Mouse (Mus musculus) right cerebral cortex, adult 18-20 months (tissue): ENCODE measurements around the gene Ppp1r9a.

Experiments used
- DNase-seq: peaks from one replicate; pipeline ENCODE4 v3.0.0; 2022; ENCODE audit warnings: mixed read lengths

The Ppp1r9a gene

GRCm38 (mm10) chr6:5010553-5011416 lies 108.1 kb downstream of the Ppp1r9a start:
- no peak for DNase-seq

DNA sequence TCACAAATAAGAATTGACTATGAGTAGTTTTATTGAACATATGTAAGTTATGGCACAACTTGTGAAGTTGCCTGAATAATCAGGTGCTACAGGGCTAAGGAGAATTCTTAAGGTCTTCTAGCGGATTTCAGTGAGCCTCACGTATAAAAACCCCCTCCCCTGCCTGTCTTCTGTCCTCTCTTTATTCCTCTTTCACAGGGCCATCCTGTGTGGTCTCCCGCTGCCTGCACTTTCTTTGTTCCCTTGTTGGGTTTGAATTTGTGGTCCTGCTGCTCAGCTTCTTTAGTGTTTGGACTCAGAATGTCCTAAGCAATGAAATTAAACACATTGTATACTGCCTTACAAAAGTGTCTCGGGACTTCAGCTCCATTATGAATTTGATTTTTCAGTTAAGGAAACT lies 110.1 kb downstream of the Ppp1r9a start:
- no peak for DNase-seq

- DNase-seq: peak; percentile 17
Observed at GRCm38 (mm10) chr6:5014567-5014966, 111.8 kb downstream of the Ppp1r9a start.

GRCm38 (mm10) chr6:5015173-5015572 lies 112.5 kb downstream of the Ppp1r9a start:
- DNase-seq: no peak

- DNase-seq: no peak
Observed at GRCm38 (mm10) chr6:5017945-5018511, 115.3 kb downstream of the Ppp1r9a start.

DNA sequence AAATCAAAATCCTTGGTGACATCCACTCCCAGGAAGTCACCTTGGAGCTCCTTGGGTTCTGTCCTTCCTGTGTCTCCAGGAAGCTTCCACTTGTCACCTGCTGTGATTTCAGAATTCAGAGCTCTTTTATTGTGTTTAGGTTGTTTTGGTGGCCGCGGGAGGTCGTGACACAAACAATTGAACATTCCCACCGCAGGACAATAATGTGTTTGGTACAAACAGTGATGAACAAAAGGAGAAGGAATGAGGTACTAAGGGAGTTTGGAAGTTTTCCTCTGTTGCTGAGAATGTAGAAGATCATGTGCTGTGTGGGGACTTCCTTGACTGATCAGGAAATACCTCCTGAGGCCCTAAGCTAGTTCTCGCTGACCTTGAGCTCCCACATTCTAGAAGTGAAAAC lies 116.5 kb downstream of the Ppp1r9a start:
- DNase-seq: no peak

DNA sequence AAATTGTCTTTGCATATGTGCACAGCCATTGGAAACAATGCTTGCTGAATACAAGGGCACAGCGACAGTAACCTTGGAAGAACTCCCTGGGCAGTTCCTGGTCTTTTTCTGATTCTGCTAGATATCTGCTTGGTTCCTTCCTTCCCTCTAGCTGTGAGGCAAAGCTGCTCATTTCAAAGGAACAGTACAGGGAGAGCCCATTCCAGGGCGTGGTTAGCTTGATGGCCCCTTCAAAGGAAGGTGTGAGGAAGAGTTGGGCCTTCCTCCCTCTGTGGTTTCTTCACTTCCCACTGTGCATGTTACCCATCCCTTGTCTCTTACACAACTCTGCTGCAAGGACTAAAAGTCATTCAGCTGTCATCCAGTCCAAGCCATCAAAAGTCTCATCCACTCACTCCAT lies 117.3 kb downstream of the Ppp1r9a start:
- no peak for DNase-seq

DNA sequence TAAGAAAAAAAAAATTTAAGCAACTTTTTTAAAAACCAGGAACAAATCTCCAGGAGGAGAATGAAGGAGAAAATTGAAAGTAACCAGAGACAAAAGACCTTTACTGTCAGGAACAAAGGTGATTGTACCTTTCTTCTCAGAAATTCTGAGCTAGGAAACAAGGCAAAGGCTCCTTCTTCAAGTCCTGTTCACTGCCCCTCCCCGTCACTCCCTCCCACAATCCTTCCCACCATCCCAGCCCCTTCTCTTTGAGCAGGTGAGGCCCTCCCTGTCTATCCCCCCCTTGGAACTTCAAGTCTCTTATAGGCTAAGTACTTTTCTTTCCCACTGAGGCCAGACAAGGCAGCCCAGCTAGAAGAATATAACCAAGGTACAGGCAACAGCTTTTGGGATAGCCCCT lies 117.8 kb downstream of the Ppp1r9a start:
- DNase-seq: no peak

GRCm38 (mm10) chr6:5022677-5023076 lies 120.0 kb downstream of the Ppp1r9a start:
- no peak for DNase-seq

DNA sequence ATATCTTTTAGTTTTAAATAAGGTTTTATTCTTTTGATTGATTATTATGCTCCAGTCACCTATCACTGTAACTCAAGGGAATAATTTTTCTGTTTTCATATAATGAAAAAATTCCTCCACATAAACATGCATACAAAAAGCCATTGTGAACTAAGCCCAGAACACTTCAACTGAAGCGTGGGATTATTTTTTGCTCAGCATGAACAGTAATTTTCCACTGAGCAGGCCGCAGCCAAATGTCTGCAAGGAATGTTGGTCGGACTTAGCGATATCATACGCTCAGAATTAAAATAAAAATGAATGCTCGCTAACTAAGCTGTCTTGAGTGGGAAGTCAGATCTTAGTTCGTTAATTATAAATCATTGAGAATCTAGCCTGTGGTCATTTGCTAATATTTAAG lies 122.2 kb downstream of the Ppp1r9a start:
- no peak for DNase-seq

- DNase-seq: no peak
Observed at GRCm38 (mm10) chr6:5026772-5027171, 124.1 kb downstream of the Ppp1r9a start.

DNA sequence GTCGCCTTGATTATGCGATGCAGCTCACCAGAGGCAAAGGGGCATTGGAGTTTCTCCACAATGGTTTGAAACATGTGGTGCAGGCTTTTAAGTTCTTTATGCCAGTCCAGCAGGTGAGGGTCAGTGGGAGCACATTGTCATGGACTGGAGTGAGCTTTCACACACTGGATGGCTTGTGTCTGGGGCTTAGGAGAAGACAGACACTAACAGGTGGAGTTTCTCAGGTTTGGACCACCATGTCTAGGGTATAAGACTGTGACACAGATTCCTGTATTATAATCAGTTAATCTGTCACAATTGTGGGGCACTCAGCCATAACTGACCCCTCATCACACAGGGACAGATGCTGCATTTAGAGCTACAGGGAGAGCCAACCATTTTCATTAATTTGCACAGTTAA lies 124.5 kb downstream of the Ppp1r9a start:
- DNase-seq: no peak

GRCm38 (mm10) chr6:5027801-5028200 lies 125.1 kb downstream of the Ppp1r9a start:
- DNase-seq: no peak

- no peak for DNase-seq
Observed at GRCm38 (mm10) chr6:5029205-5029927, 126.6 kb downstream of the Ppp1r9a start.

- no peak for DNase-seq
Observed at GRCm38 (mm10) chr6:5029956-5030355, 127.2 kb downstream of the Ppp1r9a start.

DNA sequence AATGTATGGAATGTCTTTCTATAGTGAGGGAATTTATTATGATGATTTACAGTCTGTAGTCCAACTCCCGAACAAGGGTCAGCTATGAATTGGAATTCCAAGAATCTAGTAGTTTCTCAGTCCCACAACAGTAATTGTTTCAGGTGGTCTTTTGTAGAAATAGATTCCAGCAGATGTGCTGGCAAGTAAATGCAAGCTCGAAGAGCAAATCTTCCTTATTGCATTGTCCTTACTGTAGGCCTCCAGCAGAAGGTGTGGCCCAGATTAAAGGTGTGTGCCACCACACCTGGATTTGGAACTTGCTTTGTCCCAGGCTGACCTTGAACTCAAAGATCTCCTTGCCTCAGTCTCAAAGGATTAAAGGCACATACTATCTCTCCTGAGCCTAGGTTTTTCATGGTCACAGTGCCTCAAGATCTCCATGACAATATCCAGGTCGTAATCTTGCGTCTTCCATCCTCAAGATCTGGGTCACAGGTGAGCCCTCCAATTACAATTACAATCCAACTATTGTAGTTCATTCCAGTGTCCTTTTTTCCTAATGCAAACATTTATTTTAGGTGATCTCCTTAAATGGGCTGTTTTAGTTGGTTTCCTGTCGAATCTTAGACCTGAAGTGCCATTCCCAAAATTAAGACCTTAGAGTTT lies 130.4 kb downstream of the Ppp1r9a start:
- DNase-seq: no peak

DNA sequence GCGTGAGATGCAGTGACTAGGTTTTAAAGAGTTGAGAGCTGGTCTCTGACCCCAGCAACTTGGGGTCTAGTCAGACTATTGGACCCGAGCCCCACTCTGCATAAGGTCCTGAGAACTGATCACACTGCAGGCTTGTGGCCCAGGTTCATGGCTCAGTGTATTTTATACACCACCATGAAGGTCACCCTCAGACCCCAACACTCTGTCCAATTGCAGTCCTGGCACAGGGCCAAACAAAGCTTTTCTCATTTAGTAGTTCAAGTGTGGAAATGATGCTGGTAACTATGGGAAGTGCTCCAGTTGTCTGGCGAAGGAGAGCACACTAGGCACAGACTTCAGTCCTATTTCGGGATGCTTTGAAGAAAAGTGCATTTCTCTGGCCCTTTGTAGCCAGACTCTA lies 134.5 kb downstream of the Ppp1r9a start:
- no peak for DNase-seq

DNA sequence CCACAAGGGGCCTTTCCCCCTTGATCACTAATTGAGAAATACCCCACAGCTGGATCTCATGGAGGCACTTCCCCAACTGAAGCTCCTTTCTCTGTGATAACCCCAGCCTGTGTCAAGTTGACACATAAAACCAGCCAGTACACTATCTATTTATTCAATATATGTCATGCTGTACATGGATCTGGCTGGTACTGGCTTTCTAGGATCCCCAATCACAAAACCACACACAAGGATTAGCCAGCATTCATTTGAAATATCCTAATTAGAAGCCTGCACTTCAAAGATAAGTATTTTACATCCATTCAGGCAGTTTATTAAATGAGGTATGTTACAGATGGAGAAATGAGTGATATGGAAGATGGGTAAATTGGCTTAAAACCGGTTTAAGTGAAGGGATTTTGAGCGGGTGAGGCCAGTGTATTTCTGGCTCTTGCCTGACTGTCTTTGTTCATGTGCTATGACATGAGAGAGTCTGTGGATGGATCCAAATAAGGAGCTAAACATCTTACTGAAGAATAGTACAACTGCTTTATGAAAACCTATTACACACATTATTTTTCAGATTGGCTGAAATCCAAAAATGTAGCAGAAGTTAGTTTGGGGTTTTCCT lies 135.5 kb downstream of the Ppp1r9a start:
- DNase-seq: no peak

- DNase-seq: no peak
Observed at GRCm38 (mm10) chr6:5039316-5039715, 136.6 kb downstream of the Ppp1r9a start.

DNA sequence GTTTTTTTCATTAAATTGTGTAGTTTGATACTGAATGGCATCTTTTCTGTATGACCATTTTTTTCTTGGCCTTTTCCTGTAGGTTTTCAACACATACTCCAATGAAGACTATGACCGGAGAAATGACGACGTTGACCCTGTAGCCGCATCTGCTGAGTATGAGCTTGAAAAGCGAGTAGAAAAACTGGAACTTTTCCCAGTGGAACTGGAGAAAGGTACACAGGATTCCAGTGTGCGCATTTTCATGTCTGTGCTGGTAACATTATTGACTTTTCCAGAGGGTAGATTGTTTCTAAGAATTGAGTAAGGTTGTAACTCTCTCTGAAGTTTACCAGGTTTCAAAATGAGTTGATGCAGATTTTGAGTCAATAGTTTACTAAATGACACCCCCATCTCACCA lies 143.1 kb downstream of the Ppp1r9a start:
- no peak for DNase-seq

GRCm38 (mm10) chr6:5048025-5048424 lies 145.3 kb downstream of the Ppp1r9a start:
- DNase-seq: no peak

DNA sequence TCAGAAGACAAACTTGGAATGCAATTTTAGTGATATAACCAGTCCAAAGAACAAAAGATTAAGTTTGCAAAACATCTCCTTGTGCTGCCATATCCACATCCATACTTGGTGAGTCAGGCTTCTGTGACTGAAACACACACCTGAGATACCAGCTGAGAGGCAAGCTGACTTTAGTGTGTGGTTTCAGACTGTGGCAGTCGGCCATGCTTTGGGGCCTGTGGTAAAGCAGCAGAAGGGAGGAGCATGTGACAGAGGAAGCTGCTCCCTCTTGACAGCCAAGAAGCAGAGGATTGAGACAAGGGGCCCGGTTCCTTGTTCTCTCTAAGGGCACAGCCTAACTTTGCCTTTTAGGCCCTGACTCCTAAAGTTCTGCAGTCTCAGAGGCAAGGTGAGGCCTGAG lies 149.6 kb downstream of the Ppp1r9a start:
- no peak for DNase-seq
